Mouse (Mus musculus) hindbrain, embryonic 11.5 days (tissue): ENCODE data around the gene Olfr726. TPM values are rescaled to one million over a fixed set of nuclear protein-coding genes. Genes with fewer than 3 reads are reported as not detected.

Experiments
- polyA plus RNA-seq: library from polyadenylated mRNA; unstranded; fragments of >200 nt; fragmentation: Nextera tagmentation; extraction: Ambion mirVana; gene quantifications from 2 replicates; pipeline ENCODE4 v1.2.1, GENCODE M21; 2014

Olfr726 gene
- polyA plus RNA-seq, 1 experiment from 2014 or later = not detected

Other genes starting within 250 kb of the Olfr726 start
- gene Olfr722, start 189.0 kb downstream of the Olfr726 start, polyA plus RNA-seq = not detected in 2 replicates
- not detected in 2 replicates for gene Olfr723, start 159.2 kb downstream of the Olfr726 start, polyA plus RNA-seq
- not detected in 2 replicates for gene Olfr724, start 127.7 kb downstream of the Olfr726 start, polyA plus RNA-seq
- gene Olfr725, start 50.6 kb downstream of the Olfr726 start, polyA plus RNA-seq = not detected in 2 replicates
- not detected in 2 replicates for gene Olfr727, start 32.2 kb upstream of the Olfr726 start, polyA plus RNA-seq
- gene Olfr728, start 51.7 kb upstream of the Olfr726 start, polyA plus RNA-seq = not detected in 2 replicates
- 0.03 TPM in 1 of 2 replicates, not detected in the other for gene Olfr729, start 62.0 kb upstream of the Olfr726 start, polyA plus RNA-seq
- gene Olfr730, start 97.2 kb upstream of the Olfr726 start, polyA plus RNA-seq = not detected in 2 replicates
- gene Olfr731, start 150.9 kb upstream of the Olfr726 start, polyA plus RNA-seq = not detected in 2 replicates
- gene Olfr732, start 193.3 kb upstream of the Olfr726 start, polyA plus RNA-seq = not detected in 2 replicates
- not detected in 2 replicates for gene Olfr733, start 210.6 kb upstream of the Olfr726 start, polyA plus RNA-seq
- gene Olfr734, start 235.8 kb upstream of the Olfr726 start, polyA plus RNA-seq = not detected in 2 replicates